Mouse (Mus musculus): ENCODE results near the gene Psmg3. TPM values are rescaled to one million over a fixed set of nuclear protein-coding genes. Genes with fewer than 3 reads are reported as not detected.

The Psmg3 gene
- polyA plus RNA-seq (2015; fragmentation: Nextera tagmentation; extraction: Ambion mirVana): 74.0 and 78.2 TPM in 2 replicates

DNA sequence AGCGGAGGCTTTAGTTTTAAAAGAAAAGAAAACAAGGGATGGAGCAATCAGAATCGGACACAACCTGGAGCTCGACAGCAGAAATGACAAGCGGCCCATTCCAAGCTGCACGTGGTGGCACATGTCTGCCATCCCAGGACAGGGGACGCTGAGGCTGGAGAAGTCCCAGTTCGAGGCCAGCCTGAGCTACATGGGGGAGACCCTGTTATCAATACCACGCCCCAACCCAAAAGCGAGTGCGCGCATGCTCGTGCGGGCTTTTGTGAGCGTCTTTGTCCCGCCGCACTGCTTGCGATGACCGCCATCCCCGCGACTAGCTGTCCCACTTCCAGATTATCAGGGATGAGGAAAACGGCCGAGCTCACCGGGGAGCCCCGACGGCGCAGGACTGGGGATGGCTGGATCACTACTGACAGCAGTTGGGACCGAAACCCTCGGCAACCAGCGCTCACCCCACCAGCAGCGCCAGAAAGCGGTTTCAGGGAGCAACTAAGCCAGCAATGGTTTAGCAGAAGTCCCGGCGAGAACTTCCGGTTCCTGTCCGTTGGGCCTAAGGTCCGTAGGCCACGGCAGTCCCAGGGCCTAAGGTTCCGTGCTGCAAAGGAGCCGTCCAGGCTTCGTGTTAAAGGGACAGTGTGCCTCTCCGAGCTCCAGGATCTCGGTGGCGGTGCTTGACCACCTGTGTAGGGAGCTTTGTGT, at the start of gene Psmg3, which contains the start of gene Gm26938:
Gene Psmg3 (minus strand): TSS at position 529 of the 699 bp plus-strand sequence.
Gene Gm26938 (minus strand): TSS at position 51 of the 699 bp plus-strand sequence.
- ATAC-seq (replicated peaks): peak; percentile 88
- peak within 1 kb of the TSS; percentile 83 for H3K9ac ChIP-seq
- H3K27me3 ChIP-seq (replicated peaks): no peaks in the 10 kb centered on the region
- H3K9me3 ChIP-seq: no peaks in the 10 kb centered on the region
- peaks cover 3% of the 10 kb centered on the region; the same call in 1 of the 2 replicates for H3K36me3 ChIP-seq (replicated peaks)
- H3K4me1 ChIP-seq: peaks cover 18% of the 10 kb centered on the region
- H3K4me2 ChIP-seq: peak within 1 kb of the TSS; percentile 93
- peak within 1 kb of the TSS; percentile 83 for H3K27ac ChIP-seq
- H3K4me3 ChIP-seq: peak within 1 kb of the TSS; percentile 83
- WGBS: under 1% methylated on average over 43 of the region's 43 CpGs

DNA sequence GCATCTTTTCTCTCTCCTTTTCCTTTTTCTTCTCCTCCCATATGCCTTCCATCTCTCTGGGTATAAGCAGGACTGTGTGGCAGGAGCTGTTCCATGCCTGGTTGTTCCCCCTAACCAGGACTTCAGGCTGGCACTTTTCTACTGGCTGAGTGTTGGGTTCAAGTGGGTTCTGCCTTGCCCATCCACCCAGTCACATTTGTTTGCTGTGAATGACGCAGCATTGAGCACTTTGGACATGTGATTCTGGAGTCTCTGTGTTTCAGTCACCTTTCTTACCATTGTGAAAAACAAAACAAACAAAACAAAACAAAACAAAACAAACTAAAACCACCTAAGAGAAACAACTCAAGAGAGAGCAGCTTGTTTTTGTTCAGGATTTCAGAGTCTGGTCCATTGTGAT, 44.8 kb upstream of the Psmg3 start:
- H3K9ac ChIP-seq: no peak overlapping the region
- ATAC-seq (replicated peaks): no peak
- H3K4me2 ChIP-seq: no peak overlapping the region
- no peaks in the 10 kb centered on the region for H3K9me3 ChIP-seq
- H3K4me3 ChIP-seq: no peak overlapping the region
- 85% methylated on average over 1 of the region's 1 CpGs for WGBS
- no peaks in the 10 kb centered on the region for H3K4me1 ChIP-seq
- H3K27me3 ChIP-seq (replicated peaks): no peaks in the 10 kb centered on the region
- H3K27ac ChIP-seq: no peak overlapping the region
- no peaks in the 10 kb centered on the region for H3K36me3 ChIP-seq (replicated peaks)

DNA sequence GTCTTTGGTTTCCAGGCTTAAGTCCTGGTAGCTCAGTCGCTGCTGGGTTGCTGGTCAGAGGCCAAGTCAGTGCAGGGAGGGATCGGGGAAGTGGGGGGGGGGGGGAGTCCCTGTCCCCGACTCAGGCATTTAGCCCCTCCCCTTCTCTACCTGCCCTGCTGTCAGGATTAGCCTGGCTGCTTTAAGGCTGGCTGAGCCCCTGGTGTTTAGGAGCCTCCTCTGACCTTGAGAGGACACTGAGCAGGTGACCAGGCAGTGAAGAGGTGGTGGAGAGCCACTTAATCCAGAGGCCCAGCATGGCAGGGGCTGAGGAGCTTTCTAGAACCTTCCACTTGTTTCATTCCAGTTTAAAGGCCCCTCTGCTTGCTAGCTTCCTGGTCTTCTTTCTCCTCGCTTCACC, 44.2 kb upstream of the Psmg3 start:
- no peak for ATAC-seq (replicated peaks)

GRCm38 (mm10) chr5:139862759-139863158, 36.1 kb upstream of the Psmg3 start:
- no peaks in the 10 kb centered on the region for H3K36me3 ChIP-seq (replicated peaks)
- no peaks in the 10 kb centered on the region for H3K9me3 ChIP-seq
- no peaks in the 10 kb centered on the region for H3K27me3 ChIP-seq (replicated peaks)
- H3K4me1 ChIP-seq: peaks cover 10% of the 10 kb centered on the region
- WGBS: 49% methylated on average over 4 of the region's 4 CpGs
- H3K27ac ChIP-seq: no peak overlapping the region
- ATAC-seq (replicated peaks): no peak
- H3K9ac ChIP-seq: no peak overlapping the region
- no peak overlapping the region for H3K4me2 ChIP-seq
- no peak overlapping the region for H3K4me3 ChIP-seq

More for the DNA sequence above, 44.2 kb upstream of the Psmg3 start:
- no peaks in the 10 kb centered on the region for H3K9me3 ChIP-seq
- no peak overlapping the region for H3K4me2 ChIP-seq
- no peak overlapping the region for H3K4me3 ChIP-seq
- WGBS: 13% methylated on average over 4 of the region's 4 CpGs
- H3K27me3 ChIP-seq (replicated peaks): no peaks in the 10 kb centered on the region
- H3K27ac ChIP-seq: no peak overlapping the region
- no peak overlapping the region for H3K9ac ChIP-seq
- no peaks in the 10 kb centered on the region for H3K36me3 ChIP-seq (replicated peaks)
- H3K4me1 ChIP-seq: no peaks in the 10 kb centered on the region

DNA sequence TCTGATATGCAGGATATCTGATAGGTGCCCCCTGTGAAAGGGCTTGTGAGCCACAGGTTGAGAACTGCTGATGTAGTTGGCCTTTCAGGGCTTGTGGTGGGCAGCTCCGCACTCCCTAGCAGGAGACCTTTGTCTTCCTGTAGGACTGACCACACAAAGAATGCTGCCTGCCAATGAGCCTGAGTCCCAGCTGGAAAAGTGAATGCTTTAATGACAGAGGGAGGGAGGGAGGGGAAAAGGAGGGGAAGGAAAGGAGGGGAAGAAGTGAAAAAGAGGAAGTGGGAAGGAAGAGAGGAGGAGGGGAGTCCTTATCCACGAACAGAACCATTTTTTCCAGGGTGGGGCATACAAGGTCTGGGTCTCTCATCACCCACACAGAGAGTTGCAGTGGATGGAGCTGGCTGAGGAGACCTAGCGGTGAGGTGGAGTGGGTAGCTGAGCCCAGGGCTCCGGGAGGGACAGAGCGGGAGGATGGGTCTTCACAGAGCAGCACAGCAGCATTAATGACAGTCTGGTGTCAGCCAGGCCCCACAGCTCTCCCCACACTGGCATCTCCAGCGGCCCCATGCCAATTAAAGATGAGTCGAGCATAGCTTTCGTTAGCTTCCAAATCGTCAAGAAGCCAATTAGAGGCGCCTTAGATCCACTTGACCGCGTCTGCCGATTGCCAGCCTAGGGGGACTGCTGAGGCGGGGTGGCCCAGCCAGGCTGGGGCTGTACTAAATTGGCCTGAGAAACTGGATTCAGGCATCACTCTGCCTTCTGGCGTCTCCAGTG, 33.8 kb upstream of the Psmg3 start:
- Histone ChIP-seq H3K36me3 (replicated peaks) (no peaks in the 10 kb centered on the region), H3K27me3 (replicated peaks) (no peaks in the 10 kb centered on the region), H3K4me1 (peaks cover 10% of the 10 kb centered on the region), H3K9me3 (no peaks in the 10 kb centered on the region), H3K4me3 (no peak overlapping the region), H3K4me2 (peak overlapping the region; percentile 10; the same call in 1 of the 2 replicates), H3K9ac (no peak overlapping the region), H3K27ac (peak overlapping the region; percentile 60; the same call in 1 of the 2 replicates)
- ATAC-seq (replicated peaks): peak; percentile 74; the same call in 1 of the 2 replicates
- WGBS: 22% methylated on average over 15 of the region's 15 CpGs

DNA sequence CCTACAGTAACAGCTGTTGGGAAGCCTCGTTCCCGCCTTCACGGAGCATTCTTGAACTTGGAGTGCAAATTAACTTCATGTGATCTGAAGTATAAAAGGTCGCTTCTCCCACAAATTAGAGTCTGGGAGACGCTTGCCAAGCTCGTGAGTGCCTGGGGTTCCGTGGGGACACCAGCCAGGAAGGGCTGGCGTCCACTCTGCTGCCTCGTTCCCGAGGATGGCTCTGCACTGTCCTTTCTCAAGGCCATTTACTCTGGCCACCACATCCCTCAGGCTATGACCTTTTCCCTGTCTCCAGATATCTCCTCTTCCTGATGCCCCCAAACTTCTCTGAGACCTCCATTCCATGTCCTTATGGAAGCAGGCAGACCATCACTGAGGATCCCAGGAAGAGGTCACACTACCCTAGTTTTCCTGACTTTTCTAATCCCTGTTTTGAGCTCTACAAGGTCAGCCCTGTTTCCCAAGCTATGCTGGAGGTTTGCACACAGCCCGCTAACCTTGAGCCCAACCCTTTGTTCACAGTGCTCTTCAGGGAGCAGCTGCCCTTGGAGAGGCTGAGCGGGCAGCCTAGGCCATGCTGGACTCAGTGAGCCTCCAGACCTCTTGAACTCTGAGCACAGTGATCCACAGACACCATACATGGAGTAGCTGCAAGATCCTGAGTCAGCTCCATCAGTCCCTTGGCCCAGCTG, 23.1 kb upstream of the Psmg3 start:
- 73% methylated on average over 12 of the region's 12 CpGs for WGBS
- Histone ChIP-seq H3K36me3 (replicated peaks) (no peaks in the 10 kb centered on the region), H3K9me3 (no peaks in the 10 kb centered on the region), H3K4me2 (no peak overlapping the region), H3K27me3 (replicated peaks) (no peaks in the 10 kb centered on the region), H3K27ac (no peak overlapping the region), H3K9ac (no peak overlapping the region), H3K4me1 (0 out of 2 replicates have a peak, but pooled peaks cover 4% of the 10 kb centered on the region), H3K4me3 (no peak overlapping the region)
- no peak for ATAC-seq (replicated peaks)

- Histone ChIP-seq H3K27me3 (replicated peaks) (no peaks in the 10 kb centered on the region), H3K36me3 (replicated peaks) (no peaks in the 10 kb centered on the region), H3K4me3 (no peak overlapping the region), H3K4me2 (no peak overlapping the region), H3K4me1 (peaks cover 3% of the 10 kb centered on the region; the same call in 1 of the 2 replicates), H3K9ac (no peak overlapping the region), H3K9me3 (no peaks in the 10 kb centered on the region), H3K27ac (no peak overlapping the region)
- 32% methylated on average over 3 of the region's 3 CpGs for WGBS
- no peak for ATAC-seq (replicated peaks)
Measured at GRCm38 (mm10) chr5:139839142-139839541, 12.5 kb upstream of the Psmg3 start.

DNA sequence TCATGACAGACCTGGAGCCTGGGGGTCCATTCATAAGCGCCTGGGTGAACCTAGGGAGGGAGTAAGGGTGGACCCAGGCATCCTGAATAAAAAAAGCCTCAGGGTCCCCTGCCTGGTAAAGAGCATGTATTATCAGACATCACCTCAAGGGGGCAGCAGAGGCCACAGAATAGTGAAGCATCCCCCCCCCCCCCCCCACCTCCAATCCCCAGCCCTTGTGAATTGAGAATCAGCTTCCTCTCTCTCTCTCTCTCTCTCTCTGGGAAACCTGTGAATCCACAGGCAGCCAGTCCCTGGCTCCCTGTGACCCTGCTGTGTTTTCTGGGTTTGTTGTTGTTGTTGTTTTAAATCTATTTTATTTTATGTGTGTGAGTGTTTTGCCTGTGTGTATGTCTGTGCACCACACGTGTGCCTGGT, 11.8 kb upstream of the Psmg3 start:
- peak; percentile 39; the same call in 1 of the 2 replicates for ATAC-seq (replicated peaks)
- Histone ChIP-seq H3K27ac (no peak overlapping the region), H3K4me3 (no peak overlapping the region), H3K9me3 (no peaks in the 10 kb centered on the region), H3K4me1 (peaks cover 3% of the 10 kb centered on the region; the same call in 1 of the 2 replicates), H3K9ac (no peak overlapping the region), H3K4me2 (no peak overlapping the region), H3K27me3 (replicated peaks) (no peaks in the 10 kb centered on the region), H3K36me3 (replicated peaks) (no peaks in the 10 kb centered on the region)
- 14% methylated on average over 2 of the region's 2 CpGs for WGBS

DNA sequence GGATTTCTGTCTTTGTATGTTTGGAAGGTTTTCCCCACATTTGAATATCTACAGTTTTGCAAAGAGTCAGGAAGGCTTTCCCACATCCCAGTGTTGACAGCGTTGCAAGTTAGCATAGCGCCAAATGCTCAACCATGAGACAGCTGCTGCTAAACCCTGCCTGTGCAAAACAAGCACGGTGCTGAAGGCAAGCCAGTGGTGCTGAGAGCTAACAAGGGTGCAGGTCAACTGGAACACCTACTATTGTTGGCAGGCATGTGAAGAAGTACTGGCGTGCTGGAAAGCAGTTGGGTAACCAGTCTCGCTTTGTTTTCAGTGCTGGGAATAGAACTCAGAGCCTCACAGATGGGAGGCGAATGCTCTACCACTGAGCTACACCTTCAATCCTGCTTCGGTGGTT, 9.0 kb upstream of the Psmg3 start:
- no peak for ATAC-seq (replicated peaks)
- peaks cover 3% of the 10 kb centered on the region; the same call in 1 of the 2 replicates for H3K4me1 ChIP-seq
- no peaks in the 10 kb centered on the region for H3K9me3 ChIP-seq
- H3K4me3 ChIP-seq: no peak overlapping the region
- no peaks in the 10 kb centered on the region for H3K27me3 ChIP-seq (replicated peaks)
- no peak overlapping the region for H3K9ac ChIP-seq
- no peaks in the 10 kb centered on the region for H3K36me3 ChIP-seq (replicated peaks)
- H3K27ac ChIP-seq: no peak overlapping the region
- no peak overlapping the region for H3K4me2 ChIP-seq
- 87% methylated on average over 7 of the region's 7 CpGs for WGBS

DNA sequence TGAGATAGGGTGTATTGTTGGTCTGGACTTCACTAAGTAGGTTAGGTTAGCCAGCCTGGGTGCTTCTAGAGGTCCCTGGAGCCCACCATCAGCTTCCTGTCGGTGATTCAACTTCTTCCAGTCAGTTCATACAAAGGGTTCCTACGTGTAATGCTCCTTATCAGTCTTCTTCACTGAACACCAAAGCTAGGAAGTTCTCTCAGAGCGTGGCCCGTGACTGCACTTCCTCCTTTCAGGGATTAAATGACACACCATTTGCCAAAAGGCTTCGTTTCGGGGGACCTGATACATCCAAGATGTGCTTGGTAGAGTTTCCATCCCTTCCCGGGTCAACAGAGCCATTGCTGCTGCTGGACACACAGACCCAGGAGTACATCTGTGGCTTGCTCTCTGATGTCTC, 5.4 kb upstream of the Psmg3 start:
- H3K9me3 ChIP-seq: no peaks in the 10 kb centered on the region
- ATAC-seq (replicated peaks): no peak
- no peak overlapping the region for H3K4me2 ChIP-seq
- H3K9ac ChIP-seq: no peak overlapping the region
- H3K36me3 ChIP-seq (replicated peaks): no peaks in the 10 kb centered on the region
- H3K27me3 ChIP-seq (replicated peaks): no peaks in the 10 kb centered on the region
- no peak overlapping the region for H3K27ac ChIP-seq
- H3K4me1 ChIP-seq: no peaks in the 10 kb centered on the region
- H3K4me3 ChIP-seq: no peak overlapping the region
- 81% methylated on average over 7 of the region's 7 CpGs for WGBS

- peaks cover 5% of the 10 kb centered on the region for H3K4me1 ChIP-seq
- H3K9me3 ChIP-seq: no peaks in the 10 kb centered on the region
- no peak overlapping the region for H3K4me2 ChIP-seq
- no peak for ATAC-seq (replicated peaks)
- no peak overlapping the region for H3K27ac ChIP-seq
- H3K27me3 ChIP-seq (replicated peaks): no peaks in the 10 kb centered on the region
- H3K4me3 ChIP-seq: no peak overlapping the region
- 89% methylated on average over 3 of the region's 3 CpGs for WGBS
- no peaks in the 10 kb centered on the region for H3K36me3 ChIP-seq (replicated peaks)
- no peak overlapping the region for H3K9ac ChIP-seq
Measured at GRCm38 (mm10) chr5:139830734-139831133, 4.0 kb upstream of the Psmg3 start.

- Histone ChIP-seq H3K4me3 (no peak overlapping the region), H3K27ac (no peak overlapping the region), H3K36me3 (replicated peaks) (no peaks in the 10 kb centered on the region), H3K9me3 (no peaks in the 10 kb centered on the region), H3K9ac (no peak overlapping the region), H3K27me3 (replicated peaks) (no peaks in the 10 kb centered on the region), H3K4me1 (peaks cover 17% of the 10 kb centered on the region), H3K4me2 (no peak overlapping the region)
- ATAC-seq (replicated peaks): no peak
- 81% methylated on average over 13 of the region's 13 CpGs for WGBS
Measured at GRCm38 (mm10) chr5:139829384-139829783, 2.7 kb upstream of the Psmg3 start.

Measured in midbrain, embryonic 15.5 days (tissue).